Mouse (Mus musculus) lung, postnatal 14 days (tissue): ENCODE measurements at regions not wholly inside any gene's neighbourhood (a gene's known extent, or its start where the extent isn't known, plus 50 kb on each side); places are given as distances from the start of the nearest gene placed in this dataset.

Source experiments
- DNase-seq: peaks from one replicate; pipeline ENCODE4 v3.0.0; 2021

GRCm38 (mm10) chr2:45850018-45850605 is 732.9 kb upstream of the Zeb2 start:
- DNase-seq, result no peak

GRCm38 (mm10) chr2:45840389-45840788 is 723.2 kb upstream of the Zeb2 start:
- no peak for DNase-seq

GRCm38 (mm10) chr2:45836546-45837221 is 719.5 kb upstream of the Zeb2 start:
- DNase-seq, result no peak

- DNase-seq, result no peak
These were observed 700.9 kb upstream of the Zeb2 start for GRCm38 (mm10) chr2:45817945-45818719.

GRCm38 (mm10) chr2:45814741-45815140 is 697.5 kb upstream of the Zeb2 start:
- no peak for DNase-seq

GRCm38 (mm10) chr2:45805329-45805728 is 688.1 kb upstream of the Zeb2 start:
- DNase-seq, result no peak

- no peak for DNase-seq
These were observed 682.9 kb upstream of the Zeb2 start for GRCm38 (mm10) chr2:45800131-45800530.

- DNase-seq, result no peak
These were observed 676.4 kb upstream of the Zeb2 start for GRCm38 (mm10) chr2:45793561-45793960.

GRCm38 (mm10) chr2:45789739-45790138 is 672.5 kb upstream of the Zeb2 start:
- no peak for DNase-seq

- DNase-seq, result no peak
These were observed 670.7 kb upstream of the Zeb2 start for GRCm38 (mm10) chr2:45787732-45788390.

- no peak for DNase-seq
These were observed 669.6 kb upstream of the Zeb2 start for GRCm38 (mm10) chr2:45786787-45787186.

- no peak for DNase-seq
These were observed 668.5 kb upstream of the Zeb2 start for GRCm38 (mm10) chr2:45785684-45786083.

GRCm38 (mm10) chr2:45783634-45784412 is 666.6 kb upstream of the Zeb2 start:
- DNase-seq, result no peak

GRCm38 (mm10) chr2:45777466-45777865 is 660.3 kb upstream of the Zeb2 start:
- no peak for DNase-seq

- no peak for DNase-seq
These were observed 659.4 kb upstream of the Zeb2 start for GRCm38 (mm10) chr2:45776485-45777135.

- no peak for DNase-seq
These were observed 658.5 kb upstream of the Zeb2 start for GRCm38 (mm10) chr2:45775691-45776090.

GRCm38 (mm10) chr2:45774416-45774815 is 657.2 kb upstream of the Zeb2 start:
- DNase-seq, result no peak

- no peak for DNase-seq
These were observed 640.0 kb upstream of the Zeb2 start for GRCm38 (mm10) chr2:45757176-45757575.

- no peak for DNase-seq
These were observed 639.2 kb upstream of the Zeb2 start for GRCm38 (mm10) chr2:45756395-45756794.

- DNase-seq, result no peak
These were observed 634.6 kb upstream of the Zeb2 start for GRCm38 (mm10) chr2:45751746-45752145.

- no peak for DNase-seq
These were observed 632.2 kb upstream of the Zeb2 start for GRCm38 (mm10) chr2:45749379-45749778.
